Comparison of ENCODE assay signal across 22 mouse cellular contexts in the genomic region with DNA sequence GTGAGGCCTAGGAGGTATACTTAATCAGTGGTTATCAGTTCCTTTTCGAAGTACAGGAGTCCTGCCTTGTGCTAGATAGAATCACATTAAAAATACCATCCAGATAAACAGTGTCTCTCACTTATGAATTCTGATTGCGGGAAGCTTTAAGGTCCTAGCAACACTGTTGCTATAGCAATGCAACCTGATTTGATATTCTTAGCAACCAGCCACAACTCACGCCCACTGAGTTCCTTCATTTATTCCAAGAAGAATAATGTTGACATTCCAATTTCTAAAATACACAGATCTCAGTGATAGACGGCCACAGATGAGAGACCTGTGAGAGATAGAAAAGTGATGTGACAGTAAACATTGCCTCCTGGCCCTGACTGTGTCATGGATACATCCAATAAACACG.
A peak's percentile ranks its signal among the peaks of the same experiment; 100 is the strongest.
DNase-seq lines count a peak whose midpoint lies in the region; ATAC-seq and TF ChIP-seq lines count a peak whose summit lies in the region.
"Had no signal": no experiment of that assay in that cellular context is flagged by ENCODE, and none has a peak within 500 bp of the region (broad histone marks: within the 10 kb centered on the region; RNA-seq: fewer than 3 reads in every experiment).

No protein-coding gene starts in this region.

- TF ChIP-seq EP300 in lung, postnatal 0 days (IDR thresholded peaks at IDR 0.05): no peak

- no peaks in the 10 kb centered on the region for H3K36me3 ChIP-seq in hindbrain, postnatal 0 days (ENCODE audit: insufficient read depth, low read length)
- no peaks in the 10 kb centered on the region for H3K36me3 ChIP-seq in hindbrain, embryonic 16.5 days (ENCODE audit: control insufficient read depth, insufficient read depth, low read length)
- no peaks in the 10 kb centered on the region for H3K36me3 ChIP-seq in lung, postnatal 0 days (ENCODE audit: insufficient read depth, low read length)
- no peaks in the 10 kb centered on the region for H3K36me3 ChIP-seq in forebrain, embryonic 16.5 days (ENCODE audit: control insufficient read depth, insufficient read depth)
- H3K36me3 ChIP-seq in midbrain, postnatal 0 days (ENCODE audit: insufficient read depth, low read length): no peaks in the 10 kb centered on the region
- no peaks in the 10 kb centered on the region for H3K36me3 ChIP-seq in kidney, embryonic 14.5 days (ENCODE audit: control insufficient read depth, insufficient read depth, low read length)
- H3K36me3 ChIP-seq: embryonic facial prominence, embryonic 15.5 days; heart, embryonic 10.5 days; limb, embryonic 15.5 days; midbrain, embryonic 12.5 days had no signal

- no peak overlapping the region for H3K4me3 ChIP-seq in hindbrain, postnatal 0 days (ENCODE audit: low read length)
- no peak overlapping the region for H3K4me3 ChIP-seq in hindbrain, embryonic 16.5 days (ENCODE audit: low read length)
- no peak overlapping the region for H3K4me3 ChIP-seq in lung, postnatal 0 days (ENCODE audit: low read depth, low read length)
- no peak overlapping the region for H3K4me3 ChIP-seq in forebrain, embryonic 16.5 days (replicated peaks; ENCODE audit: low read length)
- no peak overlapping the region for H3K4me3 ChIP-seq in midbrain, postnatal 0 days (ENCODE audit: low read depth, low read length)
- no peak overlapping the region for H3K4me3 ChIP-seq in kidney, embryonic 14.5 days (ENCODE audit: low read length)
- H3K4me3 ChIP-seq: embryonic facial prominence, embryonic 15.5 days; heart, embryonic 10.5 days; limb, embryonic 15.5 days; midbrain, embryonic 12.5 days had no signal

- peaks cover 2% of the 10 kb centered on the region; the same call in 1 of the 2 replicates for H3K4me1 ChIP-seq in hindbrain, postnatal 0 days (ENCODE audit: insufficient read depth, low read length)
- no peaks in the 10 kb centered on the region for H3K4me1 ChIP-seq in hindbrain, embryonic 16.5 days (ENCODE audit: control insufficient read depth, insufficient read depth, low read depth, low read length)
- H3K4me1 ChIP-seq in lung, postnatal 0 days (ENCODE audit: insufficient read depth, low read depth, low read length): no peaks in the 10 kb centered on the region
- peaks cover 17% of the 10 kb centered on the region for H3K4me1 ChIP-seq in forebrain, embryonic 16.5 days (replicated peaks; ENCODE audit: control insufficient read depth, insufficient read depth, low read length)
- peaks cover 10% of the 10 kb centered on the region; the same call in 1 of the 2 replicates for H3K4me1 ChIP-seq in midbrain, postnatal 0 days (ENCODE audit: insufficient read depth, low read length)
- 0 out of 2 replicates have a peak, but pooled peaks cover 1% of the 10 kb centered on the region for H3K4me1 ChIP-seq in kidney, embryonic 14.5 days (ENCODE audit: control insufficient read depth, insufficient read depth, low read length)
- H3K4me1 ChIP-seq: embryonic facial prominence, embryonic 15.5 days; limb, embryonic 15.5 days had no signal

- 47% methylated on average over 5 of the region's 5 CpGs for WGBS in hindbrain, postnatal 0 days
- 47% methylated on average over 5 of the region's 5 CpGs for WGBS in hindbrain, embryonic 16.5 days
- WGBS in lung, postnatal 0 days: 47% methylated on average over 5 of the region's 5 CpGs
- 54% methylated on average over 5 of the region's 5 CpGs for WGBS in forebrain, embryonic 16.5 days
- WGBS in midbrain, postnatal 0 days: 39% methylated on average over 5 of the region's 5 CpGs
- WGBS in kidney, embryonic 14.5 days: 89% methylated on average over 5 of the region's 5 CpGs

- H3K9ac ChIP-seq in hindbrain, postnatal 0 days (replicated peaks; ENCODE audit: low read length): no peak overlapping the region
- no peak overlapping the region for H3K9ac ChIP-seq in hindbrain, embryonic 16.5 days (ENCODE audit: low read depth, low read length)
- no peak overlapping the region for H3K9ac ChIP-seq in lung, postnatal 0 days (replicated peaks; ENCODE audit: low read depth)
- no peak overlapping the region for H3K9ac ChIP-seq in forebrain, embryonic 16.5 days (replicated peaks; ENCODE audit: low read depth, low read length)
- H3K9ac ChIP-seq in midbrain, postnatal 0 days (replicated peaks; ENCODE audit: low read length, poor library complexity, severe bottlenecking): no peak overlapping the region
- H3K9ac ChIP-seq in kidney, embryonic 14.5 days (ENCODE audit: low read depth, low read length): no peak overlapping the region
- H3K9ac ChIP-seq: embryonic facial prominence, embryonic 15.5 days; limb, embryonic 15.5 days; midbrain, embryonic 12.5 days had no signal

- no peak for TF ChIP-seq CTCF in hindbrain, postnatal 0 days (IDR thresholded peaks at IDR 0.05; ENCODE audit: low read depth)
- no peak for TF ChIP-seq CTCF in lung, postnatal 0 days (IDR thresholded peaks at IDR 0.05)
- no peak for TF ChIP-seq CTCF in midbrain, postnatal 0 days (IDR thresholded peaks at IDR 0.05)

- no peaks in the 10 kb centered on the region for H3K27me3 ChIP-seq in hindbrain, postnatal 0 days (ENCODE audit: insufficient read depth, low read length)
- H3K27me3 ChIP-seq in hindbrain, embryonic 16.5 days (replicated peaks; ENCODE audit: control insufficient read depth, insufficient read depth, low read length): no peaks in the 10 kb centered on the region
- no peaks in the 10 kb centered on the region for H3K27me3 ChIP-seq in lung, postnatal 0 days (replicated peaks; ENCODE audit: insufficient read depth, low read length)
- no peaks in the 10 kb centered on the region for H3K27me3 ChIP-seq in forebrain, embryonic 16.5 days (replicated peaks; ENCODE audit: control insufficient read depth, insufficient read depth, low read length)
- no peaks in the 10 kb centered on the region for H3K27me3 ChIP-seq in midbrain, postnatal 0 days (ENCODE audit: insufficient read depth, low read length)
- no peaks in the 10 kb centered on the region for H3K27me3 ChIP-seq in kidney, embryonic 14.5 days (ENCODE audit: control insufficient read depth, insufficient read depth, low read length)
- H3K27me3 ChIP-seq: embryonic facial prominence, embryonic 15.5 days; limb, embryonic 15.5 days; midbrain, embryonic 12.5 days had no signal

- DNase-seq in hindbrain, postnatal 0 days (ENCODE audit: low spot score): peak; percentile 32
- DNase-seq in lung, postnatal 0 days (ENCODE audit: low spot score): no peak
- DNase-seq in lung, postnatal 36 days: no peak
- DNase-seq in midbrain, postnatal 0 days (ENCODE audit: low spot score): peak; percentile 27
- DNase-seq: adrenal gland, postnatal 36 days; cerebellum, adult 9-11 months; embryo, embryonic 11 days; gastrocnemius, postnatal 36 days; heart, postnatal 10 days; kidney, adult 18-20 months; kidney, postnatal 14 days; spleen, adult 18-20 months; thymus, adult 2 months had no signal

- H3K9me3 ChIP-seq in hindbrain, postnatal 0 days (ENCODE audit: low read length): no peaks in the 10 kb centered on the region
- H3K9me3 ChIP-seq in hindbrain, embryonic 16.5 days (ENCODE audit: control insufficient read depth, low read length): no peaks in the 10 kb centered on the region
- no peaks in the 10 kb centered on the region for H3K9me3 ChIP-seq in lung, postnatal 0 days (ENCODE audit: low read length)
- H3K9me3 ChIP-seq in forebrain, embryonic 16.5 days (ENCODE audit: control insufficient read depth, low read length): no peaks in the 10 kb centered on the region
- no peaks in the 10 kb centered on the region for H3K9me3 ChIP-seq in midbrain, postnatal 0 days (ENCODE audit: low read length)
- H3K9me3 ChIP-seq in kidney, embryonic 14.5 days (ENCODE audit: control insufficient read depth, low read length): no peaks in the 10 kb centered on the region
- H3K9me3 ChIP-seq: embryonic facial prominence, embryonic 15.5 days; G1E; heart, embryonic 10.5 days; limb, embryonic 15.5 days; midbrain, embryonic 12.5 days had no signal

- H3K4me2 ChIP-seq in hindbrain, postnatal 0 days (ENCODE audit: low read depth, low read length): no peak overlapping the region
- H3K4me2 ChIP-seq in hindbrain, embryonic 16.5 days (ENCODE audit: low read length): no peak overlapping the region
- no peak overlapping the region for H3K4me2 ChIP-seq in lung, postnatal 0 days (replicated peaks; ENCODE audit: low read depth, low read length)
- no peak overlapping the region for H3K4me2 ChIP-seq in forebrain, embryonic 16.5 days (ENCODE audit: low read length)
- H3K4me2 ChIP-seq in midbrain, postnatal 0 days (ENCODE audit: low read depth, low read length, poor library complexity, severe bottlenecking): no peak overlapping the region
- no peak overlapping the region for H3K4me2 ChIP-seq in kidney, embryonic 14.5 days (replicated peaks; ENCODE audit: low read depth, low read length)
- H3K4me2 ChIP-seq: embryonic facial prominence, embryonic 15.5 days; limb, embryonic 15.5 days; midbrain, embryonic 12.5 days had no signal

- H3K27ac ChIP-seq in hindbrain, postnatal 0 days: no peak overlapping the region
- H3K27ac ChIP-seq in hindbrain, embryonic 16.5 days (ENCODE audit: low read depth, low read length): no peak overlapping the region
- H3K27ac ChIP-seq in lung, postnatal 0 days (ENCODE audit: low read length): no peak overlapping the region
- 0 out of 2 replicates have a peak overlapping the region, but pooled peaks have one; percentile 12 for H3K27ac ChIP-seq in forebrain, embryonic 16.5 days (ENCODE audit: low read length)
- 0 out of 2 replicates have a peak overlapping the region, but pooled peaks have one; percentile 32 for H3K27ac ChIP-seq in midbrain, postnatal 0 days (ENCODE audit: low read depth, low read length)
- no peak overlapping the region for H3K27ac ChIP-seq in kidney, embryonic 14.5 days (ENCODE audit: low read depth, low read length)
- H3K27ac ChIP-seq: embryonic facial prominence, embryonic 15.5 days; heart, embryonic 10.5 days; limb, embryonic 15.5 days; midbrain, embryonic 12.5 days had no signal

- ATAC-seq in hindbrain, postnatal 0 days: no peak
- no peak; the same call in 1 of the 2 replicates for ATAC-seq in hindbrain, embryonic 16.5 days
- peak; percentile 40 for ATAC-seq in lung, postnatal 0 days
- ATAC-seq in forebrain, embryonic 16.5 days: peak; percentile 64
- no peak for ATAC-seq in midbrain, postnatal 0 days (ENCODE audit: low FRiP score)
- no peak for ATAC-seq in kidney, embryonic 14.5 days (ENCODE audit: low FRiP score, low TSS enrichment)
- ATAC-seq: CD4-positive, CD25-positive, alpha-beta regulatory T cell, adult 4 months had no signal

Comparison
In these comparisons a context has a peak if more than half of its experiments do, and no peak if none do; other contexts are left out.
1. ATAC-seq: peak in lung, postnatal 0 days (single experiment) and forebrain, embryonic 16.5 days (single experiment); none in hindbrain, postnatal 0 days (single experiment), hindbrain, embryonic 16.5 days (single experiment), midbrain, postnatal 0 days (single experiment) and kidney, embryonic 14.5 days (single experiment).
2. DNase-seq: peak in hindbrain, postnatal 0 days (single experiment) and midbrain, postnatal 0 days (single experiment); none in lung, postnatal 0 days (single experiment) and lung, postnatal 36 days (single experiment).
3. H3K27ac ChIP-seq: peak in forebrain, embryonic 16.5 days (single experiment) and midbrain, postnatal 0 days (single experiment); none in hindbrain, postnatal 0 days (single experiment), hindbrain, embryonic 16.5 days (single experiment), lung, postnatal 0 days (single experiment) and kidney, embryonic 14.5 days (single experiment).